Mouse (Mus musculus) lung, adult 18-20 months (tissue): Measurements from ENCODE around the gene Mat1a.
A peak's percentile ranks its signal among the peaks of the same experiment; 100 is the strongest.

Experiments
- DNase-seq, 2 experiments: peaks; one replicate each; pipeline ENCODE4 v3.0.0; 2022; ENCODE audit warnings: mixed read lengths in 2 of 2

The Mat1a gene

GRCm38 (mm10) chr14:41146035-41146434 lies 41.2 kb downstream of the Mat1a start:
- peak; percentile 61 to 81 for DNase-seq

GRCm38 (mm10) chr14:41146922-41147321 lies 42.1 kb downstream of the Mat1a start:
- DNase-seq: peak; percentile 66 to 80

- peak; percentile 75 to 80 for DNase-seq
Observed at GRCm38 (mm10) chr14:41147356-41147755, 42.5 kb downstream of the Mat1a start.

DNA sequence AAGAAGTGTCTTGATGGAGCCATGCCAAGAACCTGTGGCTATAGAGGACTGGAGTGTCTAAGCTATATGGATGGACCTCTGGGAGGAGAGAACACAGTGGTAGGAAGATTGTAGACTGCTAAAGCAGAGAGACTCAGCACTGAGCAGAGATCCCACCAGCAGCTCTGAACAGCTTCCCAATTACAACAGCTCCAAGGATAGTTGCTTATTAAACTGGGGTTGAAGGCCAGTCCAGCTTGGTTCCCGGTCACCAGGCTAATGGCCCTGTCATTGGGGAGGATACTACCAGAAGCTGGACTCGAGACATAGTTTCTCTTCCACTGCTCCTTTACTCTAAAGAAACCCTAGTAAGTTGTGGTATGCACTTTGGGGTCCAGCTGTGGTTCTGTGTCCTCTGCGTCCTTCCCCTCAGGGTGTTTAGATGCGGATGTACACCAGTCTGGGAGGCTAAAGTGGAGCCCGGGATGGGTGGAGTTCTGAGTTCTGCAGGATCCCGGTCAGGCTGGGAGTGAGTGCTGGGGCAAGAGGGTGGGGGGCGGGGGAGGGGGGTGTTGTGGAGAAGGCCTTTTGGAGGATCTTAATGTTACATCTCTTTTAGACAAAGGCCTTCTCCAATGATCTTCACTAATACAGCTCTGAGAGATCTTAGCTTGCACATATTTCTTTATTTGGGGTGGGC lies 46.5 kb downstream of the Mat1a start, which contains the start of gene Mbl1:
Gene Mbl1 (plus strand): TSS at position 239 of the 679 bp plus-strand sequence.
- DNase-seq: no peak

DNA sequence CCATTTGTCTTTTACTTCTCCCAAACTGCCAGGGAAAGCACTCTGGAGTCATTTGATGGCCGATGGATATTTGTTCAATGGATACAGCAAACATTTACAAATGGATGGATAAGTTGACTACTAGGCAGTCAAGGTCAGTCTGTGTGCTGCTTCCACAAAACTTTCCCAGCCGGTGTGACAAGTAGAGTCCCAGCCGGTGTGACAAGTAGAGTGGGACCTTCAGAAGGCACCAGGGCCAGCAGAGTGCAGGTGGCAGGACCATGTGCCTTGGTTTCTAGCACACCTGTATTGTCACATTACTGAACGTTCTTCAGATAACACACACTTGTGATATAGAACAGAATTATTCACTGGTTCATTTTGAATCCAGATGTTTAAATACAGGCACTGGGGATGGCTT lies 55.2 kb downstream of the Mat1a start:
- peak in 1 of 2 experiments; percentile 26 for DNase-seq

DNA sequence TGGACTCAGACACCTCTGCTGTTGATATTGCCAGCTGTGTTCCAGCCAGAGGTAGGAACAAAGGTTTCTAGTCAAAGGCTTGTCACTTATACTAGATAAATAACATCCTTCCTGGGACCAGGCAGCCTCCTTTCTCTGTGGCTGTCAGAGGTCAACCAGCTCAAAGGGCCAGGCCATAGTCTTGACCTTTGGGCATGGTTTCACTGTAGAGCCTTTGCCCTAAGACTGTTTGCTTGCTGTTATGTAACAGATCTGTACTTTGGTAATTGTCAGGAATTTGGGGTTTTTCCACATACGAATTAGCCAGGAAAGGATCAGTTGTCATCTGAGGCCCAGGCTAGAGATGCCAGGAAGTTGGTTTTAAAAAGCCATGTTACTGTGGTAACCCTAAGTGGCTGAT lies 55.9 kb downstream of the Mat1a start:
- peak; percentile 61 to 69 for DNase-seq

GRCm38 (mm10) chr14:41162663-41163062 lies 57.8 kb downstream of the Mat1a start:
- peak; percentile 66 to 77 for DNase-seq

DNA sequence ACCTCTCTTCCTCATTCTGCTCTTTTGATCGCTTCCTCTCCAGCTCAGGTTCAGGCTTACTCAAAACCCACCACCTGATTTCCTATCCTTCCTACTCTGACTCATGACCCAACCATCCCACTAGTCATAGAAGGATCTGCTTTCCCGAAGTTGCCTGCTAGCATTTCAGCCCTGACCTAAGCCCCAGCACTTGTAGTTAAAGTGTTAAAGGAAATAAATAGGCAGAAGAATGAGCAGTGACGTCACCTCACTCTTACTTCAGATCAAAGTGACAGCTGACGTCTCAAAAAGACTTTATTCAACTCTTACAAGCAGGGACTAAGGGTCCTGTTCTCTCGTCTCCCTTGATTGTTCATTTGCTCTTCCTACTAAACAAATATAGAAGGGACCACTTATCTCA lies 62.4 kb downstream of the Mat1a start:
- DNase-seq: peak in 1 of 2 experiments; percentile 46

DNA sequence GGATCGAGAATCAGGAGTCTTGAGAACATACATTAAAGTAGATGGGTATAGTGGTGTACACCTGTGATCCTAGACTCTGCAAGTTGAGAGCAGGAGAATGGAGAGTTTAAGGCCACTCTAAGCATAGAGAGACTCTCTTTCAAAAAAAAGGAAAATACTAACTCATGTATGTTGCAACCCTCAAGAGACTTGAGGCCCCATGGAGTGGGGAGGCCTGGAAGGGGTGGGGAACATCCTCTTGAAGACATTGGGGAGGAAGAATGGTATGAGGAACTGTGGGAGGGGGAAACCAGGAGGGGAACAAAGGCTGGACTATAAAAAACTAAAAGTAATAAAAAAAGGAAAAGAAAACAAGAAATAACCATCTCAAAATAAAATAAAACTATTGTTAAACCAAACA lies 63.7 kb downstream of the Mat1a start:
- peak; percentile 46 to 60 for DNase-seq

DNA sequence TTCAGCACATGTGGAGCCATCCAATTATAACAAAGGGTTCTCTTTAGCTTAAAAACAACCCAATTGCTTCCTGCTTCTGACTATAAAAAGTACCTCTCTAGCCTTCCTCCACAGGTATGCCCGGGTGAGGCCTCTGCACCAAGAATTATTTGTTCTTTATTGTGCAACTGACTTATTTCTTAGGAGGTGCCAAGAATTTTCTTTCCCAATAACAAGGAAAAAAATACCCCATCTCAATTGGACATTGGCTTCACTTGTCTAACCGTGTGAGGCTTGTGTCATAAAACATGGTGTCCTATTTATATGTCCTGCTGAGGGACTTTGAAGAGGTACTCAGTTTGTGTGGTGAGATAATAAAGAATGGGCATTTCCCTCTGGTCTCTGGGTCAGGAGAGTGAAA lies 65.7 kb downstream of the Mat1a start:
- DNase-seq: peak; percentile 13 to 44
